Mouse (Mus musculus) cerebellum, adult 9-11 months (tissue): ENCODE data around the gene Dhx8.

ENCODE experiments used
- DNase-seq: peaks from one replicate; pipeline ENCODE4 v3.0.0; 2022

Gene Dhx8

GRCm38 (mm10) chr11:101757366-101757765, 24.6 kb downstream of the Dhx8 start:
- no peak for DNase-seq

GRCm38 (mm10) chr11:101758431-101758830, 25.7 kb downstream of the Dhx8 start:
- DNase-seq, result peak; percentile 36

GRCm38 (mm10) chr11:101759530-101759929, 26.8 kb downstream of the Dhx8 start:
- no peak for DNase-seq

- DNase-seq, result no peak
These were observed 31.0 kb downstream of the Dhx8 start for GRCm38 (mm10) chr11:101763723-101764122.

- no peak for DNase-seq
These were observed 31.8 kb downstream of the Dhx8 start for GRCm38 (mm10) chr11:101764546-101764945.

GRCm38 (mm10) chr11:101767326-101767725, 34.6 kb downstream of the Dhx8 start:
- no peak for DNase-seq

GRCm38 (mm10) chr11:101768721-101769120, 36.0 kb downstream of the Dhx8 start:
- no peak for DNase-seq

GRCm38 (mm10) chr11:101770266-101770665, 37.5 kb downstream of the Dhx8 start:
- no peak for DNase-seq

GRCm38 (mm10) chr11:101772027-101772426, 39.3 kb downstream of the Dhx8 start:
- DNase-seq, result no peak

- DNase-seq, result no peak
These were observed 39.7 kb downstream of the Dhx8 start for GRCm38 (mm10) chr11:101772449-101772848.

- no peak for DNase-seq
These were observed 44.1 kb downstream of the Dhx8 start for GRCm38 (mm10) chr11:101776846-101777245.

GRCm38 (mm10) chr11:101783135-101783534, 50.4 kb downstream of the Dhx8 start:
- peak; percentile 36 for DNase-seq

- no peak for DNase-seq
These were observed 50.9 kb downstream of the Dhx8 start for GRCm38 (mm10) chr11:101783584-101783983.

GRCm38 (mm10) chr11:101784072-101784471, 51.4 kb downstream of the Dhx8 start:
- no peak for DNase-seq

GRCm38 (mm10) chr11:101784488-101785142, 51.9 kb downstream of the Dhx8 start:
- peak; percentile 48 for DNase-seq

GRCm38 (mm10) chr11:101785143-101785851, 52.6 kb downstream of the Dhx8 start, which contains the start of gene Etv4:
TSS of gene Etv4 (minus strand) at chr11:101785371.
- peak; percentile 91 for DNase-seq

- no peak for DNase-seq
These were observed 53.1 kb downstream of the Dhx8 start for GRCm38 (mm10) chr11:101785852-101786205.

- no peak for DNase-seq
These were observed 53.9 kb downstream of the Dhx8 start for GRCm38 (mm10) chr11:101786651-101787050.

GRCm38 (mm10) chr11:101787432-101787831, 54.7 kb downstream of the Dhx8 start:
- DNase-seq, result no peak

- peak; percentile 20 for DNase-seq
These were observed 58.2 kb downstream of the Dhx8 start for GRCm38 (mm10) chr11:101790811-101791526.

- DNase-seq, result no peak
These were observed 64.6 kb downstream of the Dhx8 start for GRCm38 (mm10) chr11:101797355-101797754.

- DNase-seq, result no peak
These were observed 65.4 kb downstream of the Dhx8 start for GRCm38 (mm10) chr11:101798083-101798482.

- DNase-seq, result no peak
These were observed 68.7 kb downstream of the Dhx8 start for GRCm38 (mm10) chr11:101801386-101801785.
